Mouse (Mus musculus) intestine, postnatal 0 days (tissue): ENCODE measurements at regions not wholly inside any gene's neighbourhood (a gene's known extent, or its start where the extent isn't known, plus 50 kb on each side); places are given as distances from the start of the nearest gene placed in this dataset.

Source experiments
- ATAC-seq: fragments of 200-750 bp; cut with Nextera tagmentation; 2 replicates; pipeline ENCODE4 v1.8.0; 2017; ENCODE audit warnings: mild to moderate bottlenecking, moderate TSS enrichment, moderate library complexity
- H3K27ac ChIP-seq: fragments of 300-500 bp; sonication (generic); 2 replicates; pipeline ENCODE4 v1.5.1; 2014; ENCODE audit warnings: mild to moderate bottlenecking, low read depth, low read length, moderate library complexity
- H3K27me3 ChIP-seq: fragments of 300-500 bp; sonication (generic); replicated peaks from 2 replicates; pipeline ENCODE4 v1.6.1; 2014; ENCODE audit warnings: low read length, mixed read lengths; ENCODE audit not compliant: control insufficient read depth, insufficient read depth
- H3K36me3 ChIP-seq: fragments of 300-500 bp; sonication (generic); 2 replicates; pipeline ENCODE4 v1.6.1; 2014; ENCODE audit warnings: mild to moderate bottlenecking, moderate library complexity; ENCODE audit not compliant: control insufficient read depth, insufficient read depth
- H3K4me1 ChIP-seq: fragments of 300-500 bp; sonication (generic); replicated peaks from 2 replicates; pipeline ENCODE4 v1.6.1; 2014; ENCODE audit warnings: antibody characterized with exemption, low read length, mixed read lengths; ENCODE audit not compliant: control insufficient read depth, insufficient read depth
- H3K4me2 ChIP-seq: fragments of 300-500 bp; sonication (generic); replicated peaks from 2 replicates; pipeline ENCODE4 v1.6.1; 2014; ENCODE audit warnings: low read depth, mild to moderate bottlenecking, moderate library complexity
- H3K4me3 ChIP-seq: fragments of 300-500 bp; sonication (generic); 2 replicates; pipeline ENCODE4 v1.5.1; 2014; ENCODE audit warnings: low read depth, low read length
- H3K9ac ChIP-seq: fragments of 300-500 bp; sonication (generic); 2 replicates; pipeline ENCODE4 v1.6.1; 2014; ENCODE audit warnings: mild to moderate bottlenecking, low read depth, low read length
- H3K9me3 ChIP-seq: fragments of 300-500 bp; sonication (generic); 2 replicates; pipeline ENCODE4 v1.6.1; 2016; ENCODE audit warnings: mixed run types; ENCODE audit not compliant: control insufficient read depth
- CTCF ChIP-seq: sonication (generic); IDR thresholded peaks from 2 replicates; pipeline ENCODE4 v1.5.1; 2016; ENCODE audit warnings: low read depth, mild to moderate bottlenecking, control low read depth, antibody characterized with exemption, moderate library complexity
- WGBS: fragments of 180-500 bp; shearing (Covaris S2); extraction: QIAGEN DNeasy Blood & Tissue Kit; methylation state at CpG from one replicate; pipeline ENCODE4 v1.1.7; 2014; 5-methylcytosine and 5-hydroxymethylcytosine counted together

DNA sequence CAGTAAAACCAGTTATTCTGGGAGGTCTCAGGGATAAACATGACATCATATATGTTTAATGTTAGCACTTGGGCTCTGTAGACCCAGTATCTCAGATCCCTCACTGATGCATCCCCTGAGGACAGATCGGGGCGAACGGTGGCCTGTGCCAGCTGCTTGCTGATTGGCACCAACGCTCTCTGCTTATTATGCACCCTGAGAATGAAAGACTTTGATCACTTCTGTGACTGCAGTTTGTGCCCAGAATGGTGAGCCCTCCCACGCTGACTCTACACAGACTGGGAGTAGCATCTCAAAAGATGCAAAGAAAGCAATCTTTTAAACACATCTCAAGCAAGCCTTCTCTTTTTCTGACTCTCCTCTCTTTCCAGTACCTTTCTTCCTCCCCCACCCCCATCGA, 82.2 kb upstream of the Glrp1 start:
- H3K9ac ChIP-seq, result no peak overlapping the region
- no peak for ATAC-seq
- H3K4me3 ChIP-seq, result no peak overlapping the region
- H3K27ac ChIP-seq, result no peak overlapping the region
- H3K4me1 ChIP-seq, result no peaks in the 10 kb centered on the region
- H3K36me3 ChIP-seq, result no peaks in the 10 kb centered on the region
- H3K27me3 ChIP-seq, result no peaks in the 10 kb centered on the region
- H3K4me2 ChIP-seq, result no peak overlapping the region
- H3K9me3 ChIP-seq, result no peaks in the 10 kb centered on the region
- WGBS, result 81% methylated on average over 6 of the region's 6 CpGs
- no peak for TF ChIP-seq CTCF

DNA sequence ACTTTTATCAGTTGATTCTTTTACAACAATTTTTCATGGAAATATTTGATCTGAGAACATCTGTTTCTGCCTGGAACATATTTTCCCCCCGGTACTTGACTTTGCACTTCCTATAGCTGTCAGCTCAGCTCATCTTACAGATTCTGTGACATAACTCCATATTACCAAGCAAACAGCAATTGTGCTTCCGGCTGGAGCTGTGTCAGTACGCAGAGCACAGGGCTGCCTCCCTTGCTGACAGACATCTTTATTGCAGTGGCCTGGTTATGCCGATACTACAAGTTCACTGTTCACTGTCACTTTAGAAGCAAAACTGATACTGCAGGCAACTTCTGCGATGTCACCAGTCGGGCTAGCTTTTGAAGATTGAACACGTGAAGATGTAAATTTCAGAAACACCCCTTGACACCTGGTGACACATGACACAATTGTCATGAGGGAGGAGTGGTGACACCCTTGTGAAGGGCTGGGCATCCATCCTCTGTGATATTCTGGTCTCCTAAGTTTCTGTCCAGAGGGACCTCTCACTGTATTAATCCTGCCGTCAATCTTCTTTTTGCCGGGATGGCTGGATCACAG, 81.0 kb upstream of the Glrp1 start:
- H3K4me1 ChIP-seq, result no peaks in the 10 kb centered on the region
- no peak overlapping the region for H3K27ac ChIP-seq
- no peak overlapping the region for H3K4me3 ChIP-seq
- no peak for TF ChIP-seq CTCF
- H3K27me3 ChIP-seq, result no peaks in the 10 kb centered on the region
- H3K4me2 ChIP-seq, result no peak overlapping the region
- H3K9me3 ChIP-seq, result no peaks in the 10 kb centered on the region
- no peak overlapping the region for H3K9ac ChIP-seq
- H3K36me3 ChIP-seq, result no peaks in the 10 kb centered on the region
- WGBS, result 33% methylated on average over 9 of the region's 9 CpGs
- ATAC-seq, result no peak

DNA sequence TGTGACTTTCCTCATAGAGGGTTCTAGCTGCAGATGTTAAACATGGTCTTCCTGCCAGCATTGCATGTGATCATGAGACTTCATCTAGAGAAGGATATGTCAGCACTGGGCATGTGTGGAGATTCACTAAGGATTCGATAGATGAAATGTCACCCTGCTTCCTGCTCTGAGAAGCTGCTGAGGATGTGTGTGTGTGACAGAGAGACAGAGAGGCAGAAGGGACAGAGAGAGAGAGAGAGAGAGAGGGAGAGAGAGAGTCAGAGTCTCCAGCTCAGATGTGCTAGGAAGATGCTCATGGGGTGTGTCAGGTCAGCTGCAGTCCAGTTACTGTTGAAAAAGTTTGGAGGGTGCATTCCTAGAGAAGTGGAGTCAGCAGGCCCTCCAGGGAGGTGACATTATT, 78.9 kb upstream of the Glrp1 start:
- ATAC-seq, result no peak
- no peaks in the 10 kb centered on the region for H3K9me3 ChIP-seq

DNA sequence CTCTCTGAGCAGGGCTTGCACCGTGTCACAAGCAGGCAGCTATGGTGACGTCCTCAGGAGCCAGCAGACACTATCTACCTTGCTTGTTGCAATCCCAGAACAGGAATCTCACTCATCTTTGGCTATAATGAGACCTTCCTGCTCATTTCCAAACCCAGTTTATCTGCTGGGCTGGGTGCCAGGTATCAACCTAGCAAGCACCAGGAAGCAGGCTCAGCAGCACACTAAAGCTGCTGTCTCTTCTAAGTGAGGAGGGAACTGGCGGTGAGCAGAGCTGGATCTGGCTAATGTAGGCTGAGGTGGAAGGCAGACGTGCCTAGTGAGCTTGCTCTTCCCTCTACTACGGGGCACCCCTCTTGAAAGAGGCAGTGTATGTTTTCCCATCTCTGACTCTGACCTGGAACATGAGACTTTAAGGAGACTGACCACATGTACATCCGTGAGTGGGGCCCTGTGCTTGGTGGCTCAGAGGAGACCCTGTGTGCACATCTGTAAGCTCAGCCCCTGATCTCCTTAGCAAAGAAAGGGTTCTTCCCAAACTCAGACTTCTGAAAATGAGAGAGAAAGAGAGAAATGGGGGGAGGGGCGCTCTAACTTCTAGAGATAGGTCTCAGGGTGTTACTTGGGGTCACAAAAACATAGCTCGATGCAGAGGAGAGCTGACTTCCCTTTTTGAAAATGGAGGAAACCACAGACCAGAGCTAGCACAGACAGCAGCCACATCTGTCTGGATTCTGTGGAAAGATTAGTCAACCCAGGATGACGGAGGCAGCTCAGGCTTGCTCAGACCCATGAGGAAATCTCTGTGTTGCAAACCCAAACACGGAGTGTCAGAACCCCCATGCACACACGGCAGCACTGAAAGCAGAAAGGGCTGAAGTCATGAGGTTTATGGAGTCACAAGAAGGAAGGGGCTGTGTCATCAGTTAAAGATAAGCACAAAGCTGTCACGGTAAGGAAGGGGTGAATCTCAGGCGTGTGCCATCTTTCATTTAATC, 77.3 kb upstream of the Glrp1 start:
- Histone ChIP-seq H3K9me3 (no peaks in the 10 kb centered on the region), H3K9ac (no peak overlapping the region), H3K4me1 (no peaks in the 10 kb centered on the region), H3K36me3 (no peaks in the 10 kb centered on the region), H3K4me3 (no peak overlapping the region), H3K4me2 (no peak overlapping the region), H3K27ac (no peak overlapping the region), H3K27me3 (no peaks in the 10 kb centered on the region)
- TF ChIP-seq CTCF, result no peak
- 71% methylated on average over 13 of the region's 13 CpGs for WGBS
- no peak for ATAC-seq

More for the DNA sequence above, 78.9 kb upstream of the Glrp1 start:
- Histone ChIP-seq H3K4me3 (no peak overlapping the region), H3K9ac (no peak overlapping the region), H3K36me3 (no peaks in the 10 kb centered on the region), H3K27ac (no peak overlapping the region), H3K4me2 (no peak overlapping the region), H3K27me3 (no peaks in the 10 kb centered on the region), H3K4me1 (no peaks in the 10 kb centered on the region)
- TF ChIP-seq CTCF, result no peak
- 70% methylated on average over 1 of the region's 1 CpGs for WGBS

DNA sequence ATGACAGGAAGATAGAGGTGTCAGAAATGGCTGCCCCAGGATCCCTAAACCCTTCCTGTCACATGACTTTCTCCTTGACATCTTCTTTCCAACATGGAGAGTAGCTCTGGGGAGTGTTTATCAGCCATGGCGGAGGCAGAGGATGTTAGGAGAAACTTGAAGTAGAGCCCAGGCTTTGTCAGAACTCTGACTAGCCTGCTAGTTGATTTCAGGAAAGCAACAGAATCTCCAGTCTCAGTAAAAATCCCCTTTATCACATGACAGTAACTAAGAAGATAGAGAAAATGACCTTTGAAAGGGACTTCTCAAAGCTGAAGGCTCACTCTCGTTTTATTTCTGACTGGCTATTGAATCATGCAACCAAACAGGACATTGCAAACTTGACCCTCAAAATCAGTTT, 76.3 kb upstream of the Glrp1 start:
- TF ChIP-seq CTCF, result no peak
- no peak for ATAC-seq
- Histone ChIP-seq H3K27ac (no peak overlapping the region), H3K4me1 (no peaks in the 10 kb centered on the region), H3K27me3 (no peaks in the 10 kb centered on the region), H3K4me3 (no peak overlapping the region), H3K36me3 (no peaks in the 10 kb centered on the region), H3K9me3 (no peaks in the 10 kb centered on the region), H3K4me2 (no peak overlapping the region), H3K9ac (no peak overlapping the region)
- 56% methylated on average over 2 of the region's 2 CpGs for WGBS

DNA sequence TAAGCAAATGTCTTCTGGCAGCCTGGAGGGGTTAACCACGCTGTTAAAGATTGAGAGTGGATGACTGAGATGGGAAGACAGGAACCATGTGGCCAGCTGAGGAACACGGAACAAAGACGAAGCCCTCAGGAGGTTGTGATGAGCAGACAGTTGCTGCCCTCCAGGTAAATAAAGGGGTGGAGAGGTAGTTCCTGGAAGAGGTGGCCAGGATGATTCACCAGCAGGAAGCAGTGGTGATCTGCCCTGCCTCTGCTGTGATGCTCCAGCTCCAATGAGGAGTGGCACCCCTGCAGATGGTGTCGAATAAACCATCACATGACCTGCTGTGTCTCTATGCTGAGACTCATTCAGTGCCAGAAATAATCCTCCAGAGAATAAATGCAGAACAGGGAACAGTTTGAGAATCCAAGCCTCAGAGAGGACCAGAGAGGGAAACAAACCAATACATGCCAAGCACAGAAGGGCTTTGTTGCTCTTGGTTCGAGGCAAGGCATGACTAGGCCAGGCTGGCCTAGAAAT, 74.7 kb upstream of the Glrp1 start:
- Histone ChIP-seq H3K27me3 (no peaks in the 10 kb centered on the region), H3K36me3 (no peaks in the 10 kb centered on the region), H3K4me2 (no peak overlapping the region), H3K4me1 (no peaks in the 10 kb centered on the region), H3K27ac (no peak overlapping the region), H3K9me3 (no peaks in the 10 kb centered on the region), H3K4me3 (no peak overlapping the region), H3K9ac (no peak overlapping the region)
- 64% methylated on average over 5 of the region's 5 CpGs for WGBS
- no peak for ATAC-seq
- TF ChIP-seq CTCF, result no peak
